Mouse (Mus musculus): ENCODE results near the gene Zfp51.
"Not testable (repeated sequence)": the region's sequence is repeated elsewhere in the genome, so short reads cannot be mapped to it uniquely, and the experiment has no call there.

GRCm38 (mm10) chr17:21478103-21478777, 28.1 kb downstream of the Zfp51 start:
- not testable (repeated sequence) for TF ChIP-seq CTCF (IDR thresholded peaks at IDR 0.05; ENCODE audit: insufficient read depth, low read length); POLR2A (IDR thresholded peaks at IDR 0.05; ENCODE audit: borderline replicate concordance, extremely low read depth, low read depth, low read length)
